Mouse (Mus musculus): ENCODE results near the gene Mtnr1b.

GRCm38 (mm10) chr9:15880160-15880603 is 5.8 kb upstream of the Mtnr1b start:
- TF ChIP-seq POLR2A (IDR thresholded peaks at IDR 0.05; ENCODE audit: insufficient read depth, low read depth, low read length) (no peak), CTCF (IDR thresholded peaks at IDR 0.05) (peak; percentile 71)

Data from heart, adult 2 months (tissue).